Mouse (Mus musculus) cortical plate, adult 2 months (tissue): ENCODE results near the gene Trappc3. TPM values are rescaled to one million over a fixed set of nuclear protein-coding genes. Genes with fewer than 3 reads are reported as not detected.
A peak's percentile ranks its signal among the peaks of the same experiment; 100 is the strongest.

Source experiments
- H3K27ac ChIP-seq: fragments of 200-500 bp; 2 replicates; pipeline ENCODE4 v1.5.1; 2012; ENCODE audit warnings: low read length, control low read depth, inconsistent platforms; ENCODE audit not compliant: insufficient read depth
- H3K4me1 ChIP-seq: fragments of 200-500 bp; 2 replicates; pipeline ENCODE4 v1.6.1; 2011; ENCODE audit warnings: low read length; ENCODE audit not compliant: control insufficient read depth, insufficient read depth
- H3K4me3 ChIP-seq: fragments of 200-500 bp; 2 replicates; pipeline ENCODE4 v1.5.1; 2011; ENCODE audit warnings: mild to moderate bottlenecking, low read length, control low read depth; ENCODE audit not compliant: insufficient read depth
- CTCF ChIP-seq: fragments of 200-500 bp; IDR thresholded peaks from 2 replicates; pipeline ENCODE4 v1.5.1; 2011; ENCODE audit warnings: mild to moderate bottlenecking, control low read depth, low read length; ENCODE audit not compliant: insufficient read depth; ENCODE audit errors: extremely low read depth
- POLR2A ChIP-seq: fragments of 200-500 bp; IDR thresholded peaks from 2 replicates; pipeline ENCODE4 v1.6.1; 2011; ENCODE audit warnings: mild to moderate bottlenecking, low read length, control low read depth; ENCODE audit not compliant: insufficient read depth; ENCODE audit errors: extremely low read depth
- polyA plus RNA-seq: library from polyadenylated mRNA; depleted of rRNA; stranded (reverse); fragments of >200 nt; gene quantifications from 2 replicates; pipeline ENCODE4 v1.2.3, GENCODE M21; 2012

The Trappc3 gene
- polyA plus RNA-seq, 1 experiment: 111 TPM

DNA sequence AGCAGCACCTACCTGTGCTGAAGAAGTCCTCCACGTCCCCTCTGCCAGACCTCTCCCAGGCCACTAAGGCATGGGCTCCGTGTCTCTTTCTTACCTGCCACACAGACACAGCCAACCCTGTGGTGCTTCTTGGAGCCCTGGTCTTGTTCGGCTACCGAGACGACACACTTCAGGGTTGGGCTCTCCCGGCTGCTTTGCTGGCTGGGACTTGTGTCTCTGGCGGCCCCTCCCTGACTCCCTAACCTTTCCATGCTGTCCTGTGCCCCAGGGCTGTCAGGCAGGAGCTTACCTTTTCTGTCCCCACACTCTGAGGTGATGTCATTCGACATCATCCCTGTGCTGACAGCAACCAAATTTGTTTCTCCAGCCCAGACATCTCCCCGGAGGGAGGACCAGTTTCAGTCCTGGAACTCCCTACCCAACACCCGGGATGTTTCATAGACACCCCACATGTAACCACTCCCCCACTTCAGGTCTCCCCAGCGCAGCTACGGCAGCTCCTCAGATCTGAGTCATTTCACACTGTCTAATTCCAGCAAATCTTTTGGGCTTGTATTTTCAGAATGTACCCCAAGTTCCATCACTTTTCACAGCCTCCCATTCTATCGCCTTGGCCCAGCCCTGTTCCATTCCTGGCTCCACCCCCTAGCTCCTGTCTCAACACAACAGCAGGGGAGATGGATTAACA is 15.8 kb upstream of the Trappc3 start:
- TF ChIP-seq CTCF (no peak), POLR2A (no peak)
- no peak overlapping the region for H3K27ac ChIP-seq
- peaks cover 24% of the 10 kb centered on the region for H3K4me1 ChIP-seq
- H3K4me3 ChIP-seq: no peak overlapping the region

DNA sequence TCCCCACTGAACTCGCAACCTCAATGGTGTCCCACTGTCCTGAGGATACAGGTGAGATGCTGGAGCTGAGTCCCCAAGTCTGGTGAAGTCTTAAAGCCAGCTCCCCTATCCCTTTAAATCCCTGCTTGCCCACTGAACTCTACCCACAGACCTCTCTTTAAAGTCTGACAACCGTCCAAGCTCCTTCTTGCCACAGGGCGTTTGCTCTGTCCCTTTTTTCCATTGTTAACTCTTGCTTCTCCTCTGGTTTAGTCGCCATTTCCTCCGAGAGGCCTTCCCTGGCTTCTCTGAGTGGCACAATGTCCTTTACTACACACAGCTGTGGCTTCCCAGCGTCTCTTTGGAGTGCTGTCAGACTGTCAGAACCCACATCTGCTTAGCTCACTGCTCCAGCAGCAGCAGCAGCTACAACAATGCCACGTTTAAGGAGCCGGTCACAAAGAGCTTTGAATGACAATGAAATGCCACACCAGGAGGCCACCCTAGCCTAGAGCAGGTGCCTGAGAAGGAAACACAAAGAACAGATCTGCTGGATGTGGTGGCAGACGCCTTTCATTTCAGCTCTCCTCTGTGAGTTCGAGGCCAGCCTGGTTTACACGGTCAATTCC is 13.8 kb upstream of the Trappc3 start:
- TF ChIP-seq CTCF (no peak), POLR2A (no peak)
- no peak overlapping the region for H3K4me3 ChIP-seq
- peak overlapping the region; percentile 56 for H3K27ac ChIP-seq
- H3K4me1 ChIP-seq: peaks cover 30% of the 10 kb centered on the region

- H3K4me1 ChIP-seq: peaks cover 29% of the 10 kb centered on the region
Measured at GRCm38 (mm10) chr4:126250659-126251058, 11.5 kb upstream of the Trappc3 start.

DNA sequence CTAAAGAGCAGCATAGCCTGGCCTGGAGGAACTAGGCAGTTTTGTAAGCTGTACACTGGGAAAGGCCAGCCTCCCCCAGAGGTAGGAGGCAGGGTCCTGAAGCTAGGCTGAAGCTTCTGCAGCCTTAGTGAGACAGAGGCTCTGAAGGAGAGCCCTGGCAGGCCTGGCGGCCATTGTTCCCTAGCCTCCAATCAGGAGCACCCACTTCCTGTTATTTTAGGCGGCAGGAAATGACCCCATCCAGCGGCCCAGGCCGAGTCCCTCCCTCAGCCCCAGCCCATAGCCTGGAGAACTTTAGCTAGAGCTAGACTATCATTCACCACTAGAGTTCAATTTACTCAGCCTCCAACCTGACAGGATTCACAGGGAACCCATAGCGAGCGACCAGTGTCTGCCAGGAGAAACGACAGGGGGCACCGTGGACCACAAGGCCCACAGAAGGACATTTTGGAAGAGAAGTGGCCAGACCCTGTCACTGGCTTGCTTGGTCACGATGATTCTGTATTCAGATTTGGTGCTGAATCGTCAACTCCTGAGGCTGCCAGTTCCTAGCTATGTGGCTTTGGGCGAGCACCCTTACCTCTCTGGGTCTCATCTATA is 10.4 kb upstream of the Trappc3 start:
- Histone ChIP-seq H3K4me1 (peaks cover 28% of the 10 kb centered on the region), H3K4me3 (peak overlapping the region; percentile 7; the same call in 1 of the 2 replicates), H3K27ac (peak overlapping the region; percentile 81)
- no peak for TF ChIP-seq POLR2A
- no peak for TF ChIP-seq CTCF

More at GRCm38 (mm10) chr4:126250659-126251058, 11.5 kb upstream of the Trappc3 start:
- TF ChIP-seq CTCF (no peak), POLR2A (no peak)
- peak overlapping the region; percentile 81; the same call in 1 of the 2 replicates for H3K27ac ChIP-seq
- H3K4me3 ChIP-seq: no peak overlapping the region

- Histone ChIP-seq H3K4me1 (peaks cover 27% of the 10 kb centered on the region), H3K27ac (peak overlapping the region; percentile 81), H3K4me3 (peak overlapping the region; percentile 7; the same call in 1 of the 2 replicates)
- TF ChIP-seq POLR2A: no peak
- TF ChIP-seq CTCF: no peak
Measured at GRCm38 (mm10) chr4:126252411-126253237, 9.5 kb upstream of the Trappc3 start.

DNA sequence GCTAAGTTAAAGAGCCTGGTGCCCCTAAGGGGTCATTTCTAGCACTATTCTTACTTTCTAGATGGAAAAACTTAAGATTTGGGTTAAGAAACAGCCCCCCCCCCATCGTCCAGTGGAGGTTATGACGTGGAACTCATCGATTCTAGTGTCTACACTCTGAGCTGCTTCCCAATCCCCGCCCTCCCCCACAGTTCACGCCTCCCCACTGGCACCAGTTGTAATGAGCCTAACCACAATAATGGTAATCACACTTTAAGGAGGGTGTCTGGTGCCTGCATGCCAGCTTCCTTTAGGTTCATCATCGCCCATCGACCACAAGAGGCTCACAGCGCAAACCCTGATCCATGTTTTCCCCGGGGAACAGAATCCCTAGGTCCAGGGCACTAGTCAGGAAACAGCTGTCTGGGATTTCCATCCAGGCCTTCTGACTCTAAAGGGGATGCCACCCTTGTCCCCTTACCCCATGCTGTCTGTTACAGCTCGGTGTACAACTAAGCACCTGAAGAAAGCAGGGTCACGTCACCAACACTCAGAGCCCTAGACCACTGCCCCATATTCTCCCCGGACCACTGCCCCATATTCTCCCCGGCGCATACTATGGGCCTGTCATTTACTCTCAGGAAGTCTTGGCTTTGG is 8.4 kb upstream of the Trappc3 start:
- TF ChIP-seq POLR2A (no peak), CTCF (no peak)
- Histone ChIP-seq H3K4me3 (peak overlapping the region; percentile 98), H3K4me1 (peaks cover 22% of the 10 kb centered on the region), H3K27ac (peak overlapping the region; percentile 38; the same call in 1 of the 2 replicates)

- H3K27ac ChIP-seq: peak overlapping the region; percentile 70
- TF ChIP-seq CTCF: no peak
- peak; percentile 52 for TF ChIP-seq POLR2A
- peak overlapping the region; percentile 98 for H3K4me3 ChIP-seq
- peaks cover 22% of the 10 kb centered on the region for H3K4me1 ChIP-seq
Measured at GRCm38 (mm10) chr4:126254315-126255112, 7.6 kb upstream of the Trappc3 start.

- peaks cover 22% of the 10 kb centered on the region for H3K4me1 ChIP-seq
- TF ChIP-seq POLR2A (no peak), CTCF (no peak)
- H3K27ac ChIP-seq: peak overlapping the region; percentile 100
- peak overlapping the region; percentile 98 for H3K4me3 ChIP-seq
Measured at GRCm38 (mm10) chr4:126255113-126256001, 6.8 kb upstream of the Trappc3 start.
